Mouse (Mus musculus): ENCODE measurements around the gene Atp9a.

- no peak for TF ChIP-seq USF1 (IDR thresholded peaks at IDR 0.05; ENCODE audit: low read depth)
- TF ChIP-seq MAX (IDR thresholded peaks at IDR 0.05): no peak
- no peak for TF ChIP-seq CTCF (IDR thresholded peaks at IDR 0.05; ENCODE audit: control insufficient read depth, insufficient read depth, insufficient read length)
These were observed 155.1 kb downstream of the Atp9a start for GRCm38 (mm10) chr2:168587159-168587558.
